Mouse (Mus musculus) embryonic fibroblast, embryonic 13.5 days (primary cell): ENCODE data around the gene Rpl19.

Experiments
- CTCF ChIP-seq: IDR thresholded peaks from 2 replicates; pipeline ENCODE4 v1.5.1; 2011; ENCODE audit warnings: mild to moderate bottlenecking, control low read depth, low read length, moderate library complexity, borderline replicate concordance; ENCODE audit not compliant: insufficient read depth
- POLR2A ChIP-seq: IDR thresholded peaks from 2 replicates; pipeline ENCODE4 v1.6.1; 2011; ENCODE audit warnings: low read depth, mild to moderate bottlenecking, control low read depth, low read length, moderate library complexity

GRCm38 (mm10) chr11:97996691-97997090, 29.8 kb upstream of the Rpl19 start:
- TF ChIP-seq CTCF (no peak), POLR2A (no peak)
